Mouse (Mus musculus): ENCODE measurements around the gene Pbx4.

Gene Pbx4

GRCm38 (mm10) chr8:69808864-69809403 is 23.4 kb upstream of the Pbx4 start:
- no peak for DNase-seq (ENCODE audit: low spot score in 2 of 2)

- DNase-seq (ENCODE audit: low spot score in 2 of 2): no peak
Observed at GRCm38 (mm10) chr8:69809820-69810219, 22.5 kb upstream of the Pbx4 start.

GRCm38 (mm10) chr8:69814881-69815280 is 17.4 kb upstream of the Pbx4 start:
- DNase-seq (ENCODE audit: low spot score in 2 of 2): no peak

- DNase-seq (ENCODE audit: low spot score in 2 of 2): no peak
Observed at GRCm38 (mm10) chr8:69815396-69815795, 16.9 kb upstream of the Pbx4 start.

- no peak for DNase-seq (ENCODE audit: low spot score in 2 of 2)
Observed at GRCm38 (mm10) chr8:69820466-69820865, 11.8 kb upstream of the Pbx4 start.

- peak in 1 of 2 experiments; percentile 35 for DNase-seq (ENCODE audit: low spot score in 2 of 2)
Observed at GRCm38 (mm10) chr8:69821971-69822385, 10.3 kb upstream of the Pbx4 start.

GRCm38 (mm10) chr8:69822386-69823191 is 9.7 kb upstream of the Pbx4 start, which contains the start of gene Lpar2:
Gene Lpar2 (plus strand): TSS chr8:69822429.
- peak in 1 of 2 experiments; percentile 56 for DNase-seq (ENCODE audit: low spot score in 2 of 2)

GRCm38 (mm10) chr8:69826371-69826770 is 5.9 kb upstream of the Pbx4 start:
- DNase-seq (ENCODE audit: low spot score in 2 of 2): no peak

- DNase-seq (ENCODE audit: low spot score in 2 of 2): no peak
Observed at GRCm38 (mm10) chr8:69837057-69837682, 4.9 kb downstream of the Pbx4 start.

- no peak for DNase-seq (ENCODE audit: low spot score in 2 of 2)
Observed at GRCm38 (mm10) chr8:69847167-69848065, 15.1 kb downstream of the Pbx4 start.

GRCm38 (mm10) chr8:69848951-69849350 is 16.7 kb downstream of the Pbx4 start:
- DNase-seq (ENCODE audit: low spot score in 2 of 2): peak; percentile 33 to 61

GRCm38 (mm10) chr8:69849899-69850298 is 17.6 kb downstream of the Pbx4 start:
- no peak for DNase-seq (ENCODE audit: low spot score in 2 of 2)

GRCm38 (mm10) chr8:69850926-69851506 is 18.7 kb downstream of the Pbx4 start:
- no peak for DNase-seq (ENCODE audit: low spot score in 2 of 2)

GRCm38 (mm10) chr8:69853869-69854268 is 21.6 kb downstream of the Pbx4 start:
- DNase-seq (ENCODE audit: low spot score in 2 of 2): no peak

GRCm38 (mm10) chr8:69860807-69861206 is 28.5 kb downstream of the Pbx4 start:
- no peak for DNase-seq (ENCODE audit: low spot score in 2 of 2)

GRCm38 (mm10) chr8:69861251-69861650 is 29.0 kb downstream of the Pbx4 start:
- no peak for DNase-seq (ENCODE audit: low spot score in 2 of 2)

- DNase-seq (ENCODE audit: low spot score in 2 of 2): no peak
Observed at GRCm38 (mm10) chr8:69863387-69864020, 31.2 kb downstream of the Pbx4 start.

GRCm38 (mm10) chr8:69864180-69864579 is 31.9 kb downstream of the Pbx4 start:
- DNase-seq (ENCODE audit: low spot score in 2 of 2): no peak

GRCm38 (mm10) chr8:69867696-69868326 is 35.5 kb downstream of the Pbx4 start:
- DNase-seq (ENCODE audit: low spot score in 2 of 2): peak in 1 of 2 experiments; percentile 58

- DNase-seq (ENCODE audit: low spot score in 2 of 2): no peak
Observed at GRCm38 (mm10) chr8:69870003-69870765, 37.9 kb downstream of the Pbx4 start.

All from urinary bladder, postnatal 4 days (tissue).